Mouse (Mus musculus) urinary bladder, adult 2 months (tissue): Measurements from ENCODE around the gene Atg101. TPM values are rescaled to one million over a fixed set of nuclear protein-coding genes. Genes with fewer than 3 reads are reported as not detected.

Source experiments
- DNase-seq: peaks from one replicate; pipeline ENCODE4 v3.0.0; 2022; ENCODE audit warnings: low spot score
- polyA plus RNA-seq: library from polyadenylated mRNA; depleted of rRNA; stranded (reverse); fragments of >200 nt; gene quantifications from 2 replicates; pipeline ENCODE4 v1.2.3, GENCODE M21; 2012; rRNA removed

Atg101 gene
- polyA plus RNA-seq = 40.5 and 54.0 TPM in 2 replicates

DNA sequence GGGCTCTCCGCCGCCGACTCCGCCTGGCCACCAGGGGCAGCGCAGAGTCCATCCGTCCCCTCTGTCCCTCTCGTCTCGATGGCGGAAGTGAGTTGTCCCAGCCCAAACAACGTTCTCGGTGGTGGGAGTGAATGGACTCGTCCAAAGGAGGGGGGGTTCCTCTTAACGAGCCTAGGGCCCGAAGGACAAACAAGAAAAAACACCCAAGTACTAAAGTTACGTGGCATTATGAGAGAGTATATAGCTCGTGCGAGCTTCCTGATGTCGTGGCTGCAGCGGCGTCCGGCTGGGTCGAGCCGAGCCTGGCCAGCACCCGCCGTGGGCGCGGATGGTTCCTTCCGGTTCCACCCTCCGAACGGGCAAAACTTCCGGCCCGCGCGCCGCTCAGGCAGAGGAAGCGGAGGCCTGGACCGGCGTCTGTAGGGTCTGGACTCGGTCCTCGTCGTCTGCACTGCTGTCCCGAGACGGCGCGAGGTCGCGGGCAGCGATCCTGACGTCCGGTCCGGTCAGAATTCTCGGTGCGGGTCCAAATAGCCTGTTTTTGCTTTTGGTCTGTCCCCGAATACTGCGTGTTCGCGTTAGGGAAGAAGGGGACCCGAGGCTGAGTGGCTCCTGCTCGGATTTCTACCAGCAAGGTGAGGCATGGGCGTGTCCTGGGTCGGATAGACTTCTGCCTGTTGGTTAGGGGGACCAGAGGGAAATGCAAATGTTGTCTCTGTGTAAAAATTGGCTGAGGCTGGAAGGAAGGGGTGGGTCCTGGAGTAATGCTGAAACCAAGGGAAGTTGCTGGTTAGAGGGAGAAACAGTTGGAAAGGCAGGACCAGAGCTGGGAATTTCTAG lies at the start of gene Atg101:
TSS of gene Atg101 (plus strand) at position 362 of the 840 bp plus-strand sequence.
- DNase-seq = peak; percentile 90

GRCm38 (mm10) chr15:101234611-101235341 lies 49.3 kb upstream of the Atg101 start:
- no peak for DNase-seq

DNA sequence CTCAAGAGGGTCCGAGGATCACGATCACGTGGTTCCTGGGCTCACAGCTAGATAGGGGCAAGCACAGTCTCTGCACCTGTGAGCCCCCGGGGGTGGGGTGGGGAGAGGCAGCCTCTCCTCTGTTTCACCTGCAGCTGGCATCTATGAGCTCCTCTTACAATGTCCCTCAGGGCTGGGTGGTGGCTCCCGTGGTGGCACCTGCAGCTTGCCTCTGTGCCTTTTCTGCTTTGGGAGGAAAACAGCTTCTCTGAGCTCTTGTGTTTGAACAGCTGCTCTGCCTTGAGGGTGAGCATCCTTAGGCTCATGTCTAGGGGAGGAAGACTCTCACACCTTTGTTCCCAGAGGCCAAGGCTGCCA lies 48.8 kb upstream of the Atg101 start:
- DNase-seq = no peak

GRCm38 (mm10) chr15:101235728-101236327 lies 48.2 kb upstream of the Atg101 start:
- no peak for DNase-seq

DNA sequence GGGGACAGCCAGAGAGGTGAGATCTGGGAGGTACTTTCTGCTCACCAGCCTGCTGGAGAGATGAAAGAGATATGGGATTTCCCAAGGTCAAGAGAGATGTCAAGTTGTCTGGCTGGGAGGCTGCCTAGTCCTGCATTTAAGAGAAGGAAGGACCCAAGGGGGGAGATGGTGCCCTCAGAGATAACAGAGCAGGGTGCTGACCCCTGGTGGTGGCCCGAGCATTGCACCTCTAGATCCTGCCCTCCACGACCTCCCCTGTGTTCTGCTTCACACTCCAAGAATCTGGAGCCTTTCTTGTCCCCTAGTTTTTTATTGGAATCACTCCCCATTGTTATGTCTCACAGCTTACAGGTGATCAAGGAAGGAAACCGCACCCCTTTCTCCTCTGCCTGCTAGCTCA lies 47.2 kb upstream of the Atg101 start:
- no peak for DNase-seq

DNA sequence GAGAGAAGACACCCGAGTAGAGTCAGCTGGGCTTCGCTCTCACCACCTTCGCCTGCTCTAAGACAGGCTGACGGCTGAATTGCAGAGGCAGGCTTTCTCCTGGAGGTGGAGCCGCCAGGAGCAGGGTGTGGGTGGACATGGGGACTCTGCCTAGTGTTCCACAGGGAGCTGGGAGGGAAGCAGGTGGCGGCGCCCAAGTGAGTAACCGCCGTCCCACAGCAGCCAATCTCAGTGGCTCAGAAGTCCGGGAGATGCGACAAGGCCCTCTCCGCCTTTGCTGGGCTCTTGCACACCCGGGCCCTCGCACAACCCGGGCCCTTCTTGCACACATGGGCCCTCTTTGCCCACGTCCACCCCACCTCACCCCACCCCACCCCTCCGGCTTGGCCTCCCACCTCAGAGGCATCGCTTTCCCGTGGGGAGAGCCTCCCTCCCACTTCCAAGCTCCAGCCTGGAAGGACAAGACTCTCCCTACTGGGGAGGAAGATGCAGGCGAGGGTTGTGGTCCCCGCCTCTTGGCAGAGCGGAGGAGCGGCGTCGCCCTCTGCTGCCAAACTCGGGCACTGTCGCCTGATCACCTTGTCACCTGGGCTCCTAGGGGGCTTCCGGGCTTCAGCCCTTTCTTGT lies 45.1 kb upstream of the Atg101 start:
- DNase-seq = no peak

GRCm38 (mm10) chr15:101239821-101240220 lies 44.3 kb upstream of the Atg101 start:
- no peak for DNase-seq

- DNase-seq = peak; percentile 70
Measured at GRCm38 (mm10) chr15:101240799-101241204, 43.3 kb upstream of the Atg101 start.

GRCm38 (mm10) chr15:101241236-101241635 lies 42.8 kb upstream of the Atg101 start:
- no peak for DNase-seq

GRCm38 (mm10) chr15:101241853-101242252 lies 42.2 kb upstream of the Atg101 start:
- no peak for DNase-seq

DNA sequence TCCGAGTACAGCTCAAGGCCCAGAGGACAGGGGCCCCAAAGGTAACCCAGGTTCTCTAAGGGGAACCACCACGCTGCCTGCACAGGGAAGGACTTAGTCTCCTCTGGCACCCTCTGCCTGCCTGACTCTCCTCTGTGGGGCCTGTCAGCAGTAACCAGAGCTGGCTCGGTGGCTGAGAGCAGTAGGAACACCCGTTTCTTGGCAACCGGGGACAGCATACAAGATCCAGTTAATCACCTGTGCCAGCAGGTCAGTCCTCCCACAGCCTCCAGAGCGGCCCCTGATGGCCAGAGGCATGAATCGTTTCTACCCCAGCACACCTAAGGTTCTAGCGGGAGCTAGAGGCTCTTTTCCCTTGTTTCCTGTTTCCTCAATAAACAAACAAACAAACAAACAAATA lies 41.4 kb upstream of the Atg101 start:
- no peak for DNase-seq

DNA sequence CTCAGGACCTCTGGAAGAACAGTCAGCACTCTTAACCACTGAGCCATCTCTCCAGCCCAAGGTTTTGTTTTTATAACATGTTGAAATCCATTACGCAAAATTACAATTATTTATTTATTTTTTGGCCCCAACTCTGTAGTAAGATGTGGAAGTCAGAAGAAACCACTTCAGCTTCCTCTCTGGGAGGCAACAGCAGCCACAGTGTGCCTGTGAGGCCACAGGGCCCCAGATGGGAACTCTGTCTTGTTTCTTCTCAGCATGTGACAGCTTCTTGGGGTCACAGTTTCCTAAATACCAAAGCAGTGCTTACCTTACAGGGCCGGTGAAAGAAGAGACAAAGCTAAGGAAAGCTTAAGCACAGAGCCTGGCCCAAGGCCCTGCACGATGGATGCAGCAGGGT lies 40.1 kb upstream of the Atg101 start:
- no peak for DNase-seq

GRCm38 (mm10) chr15:101246231-101247154 lies 37.6 kb upstream of the Atg101 start:
- DNase-seq = peak; percentile 90

- no peak for DNase-seq
Measured at GRCm38 (mm10) chr15:101247155-101247498, 36.9 kb upstream of the Atg101 start.

DNA sequence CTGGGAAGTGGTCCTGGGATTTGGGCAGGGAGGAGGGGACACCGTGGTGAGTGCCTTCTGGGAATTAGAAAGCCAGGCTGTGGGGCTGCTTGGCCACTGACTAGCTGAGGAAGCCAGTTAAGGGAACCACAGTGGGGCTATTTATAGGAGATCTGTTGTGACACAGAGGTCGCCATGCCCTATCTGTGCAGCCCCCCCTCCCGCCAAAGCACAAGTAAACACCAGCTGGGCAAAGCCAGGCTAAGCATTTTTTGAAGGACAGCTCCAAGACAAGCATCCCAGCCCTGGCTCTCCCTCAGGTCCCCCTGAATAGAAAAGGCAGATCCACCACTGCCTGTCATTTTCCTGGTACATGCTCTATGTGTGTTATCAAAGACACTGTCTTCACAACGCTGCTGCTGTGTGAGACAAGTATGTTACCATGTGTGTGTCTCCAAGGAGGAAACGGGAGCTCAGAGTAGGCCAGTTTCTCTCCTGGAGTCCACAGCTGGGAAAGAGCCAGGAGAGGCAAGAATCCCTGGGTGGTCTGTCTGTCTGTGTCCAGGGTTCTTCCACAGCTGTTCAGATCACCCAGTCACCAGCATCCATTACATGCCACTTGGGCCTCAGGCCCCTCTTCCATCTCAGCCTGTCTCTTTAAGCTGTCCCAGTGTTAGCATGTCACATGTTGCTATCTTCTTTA lies 35.9 kb upstream of the Atg101 start:
- no peak for DNase-seq

GRCm38 (mm10) chr15:101250220-101250800 lies 33.8 kb upstream of the Atg101 start:
- no peak for DNase-seq

- DNase-seq = no peak
Measured at GRCm38 (mm10) chr15:101251930-101252329, 32.1 kb upstream of the Atg101 start.

GRCm38 (mm10) chr15:101252614-101253013 lies 31.5 kb upstream of the Atg101 start:
- no peak for DNase-seq

DNA sequence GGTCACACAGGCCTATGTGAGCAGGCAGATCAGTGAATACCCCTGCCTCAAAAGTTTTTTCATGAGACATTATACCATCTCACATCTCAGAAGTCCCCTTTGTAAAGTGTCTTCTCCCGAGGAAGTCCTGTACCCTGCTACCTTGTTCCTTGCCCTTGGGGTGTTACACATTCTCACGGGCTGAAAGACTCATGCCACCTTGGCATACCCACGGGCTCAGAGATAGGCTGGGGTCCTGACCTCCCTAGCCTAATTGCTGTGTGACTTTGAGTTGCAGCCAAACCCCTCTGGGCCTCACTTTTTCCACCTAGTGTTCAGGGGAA lies 30.5 kb upstream of the Atg101 start:
- DNase-seq = no peak
